Comparison of ENCODE assay signal across 9 mouse cellular contexts in genomic region chr2:130575873-130576272, GRCm38 (mm10). TPM values are rescaled to one million over a fixed set of nuclear protein-coding genes. Genes with fewer than 3 reads are reported as not detected.
DNase-seq lines count a peak whose midpoint lies in the region; ATAC-seq lines count a peak whose summit lies in the region.
"Had no signal": no experiment of that assay in that cellular context is flagged by ENCODE, and none has a peak within 500 bp of the region (broad histone marks: within the 10 kb centered on the region; RNA-seq: fewer than 3 reads in every experiment).

TSS of gene Oxt (plus strand) at chr2:130576173.

- no peaks in the 10 kb centered on the region for H3K9me3 ChIP-seq in kidney, embryonic 15.5 days (replicated peaks)
- no peaks in the 10 kb centered on the region for H3K9me3 ChIP-seq in forebrain, embryonic 10.5 days
- no peaks in the 10 kb centered on the region for H3K9me3 ChIP-seq in limb, embryonic 10.5 days (replicated peaks)
- no peaks in the 10 kb centered on the region for H3K9me3 ChIP-seq in neural tube, embryonic 11.5 days (ENCODE audit: control insufficient read depth, low read length)

- peaks cover 31% of the 10 kb centered on the region for H3K4me1 ChIP-seq in kidney, embryonic 15.5 days
- peaks cover 34% of the 10 kb centered on the region for H3K4me1 ChIP-seq in forebrain, embryonic 10.5 days
- peaks cover 26% of the 10 kb centered on the region for H3K4me1 ChIP-seq in limb, embryonic 10.5 days
- 0 out of 2 replicates have a peak, but pooled peaks cover 3% of the 10 kb centered on the region for H3K4me1 ChIP-seq in neural tube, embryonic 11.5 days (ENCODE audit: control insufficient read depth, insufficient read depth, low read length)

- peaks cover 61% of the 10 kb centered on the region for H3K27me3 ChIP-seq in kidney, embryonic 15.5 days
- H3K27me3 ChIP-seq in forebrain, embryonic 10.5 days (ENCODE audit: poor library complexity, severe bottlenecking): peaks cover 84% of the 10 kb centered on the region
- H3K27me3 ChIP-seq in limb, embryonic 10.5 days (ENCODE audit: low read depth, poor library complexity, severe bottlenecking): peaks cover 75% of the 10 kb centered on the region
- peaks cover 58% of the 10 kb centered on the region for H3K27me3 ChIP-seq in neural tube, embryonic 11.5 days (ENCODE audit: control insufficient read depth, insufficient read depth, low read length)

- ATAC-seq in kidney, embryonic 15.5 days (replicated peaks; ENCODE audit: low FRiP score): no peak
- no peak for ATAC-seq in neural tube, embryonic 11.5 days (ENCODE audit: insufficient read depth, low FRiP score, low TSS enrichment)

- H3K27ac ChIP-seq in kidney, embryonic 15.5 days: no peak within 1 kb of the TSS
- no peak within 1 kb of the TSS for H3K27ac ChIP-seq in forebrain, embryonic 10.5 days
- no peak within 1 kb of the TSS for H3K27ac ChIP-seq in limb, embryonic 10.5 days
- no peak within 1 kb of the TSS for H3K27ac ChIP-seq in neural tube, embryonic 11.5 days (ENCODE audit: low read depth, low read length)

- H3K4me3 ChIP-seq in kidney, embryonic 15.5 days (replicated peaks): peak within 1 kb of the TSS; percentile 34
- peak within 1 kb of the TSS; percentile 40 for H3K4me3 ChIP-seq in forebrain, embryonic 10.5 days
- peak within 1 kb of the TSS; percentile 40 for H3K4me3 ChIP-seq in limb, embryonic 10.5 days
- H3K4me3 ChIP-seq in neural tube, embryonic 11.5 days (ENCODE audit: low read depth, low read length): peak within 1 kb of the TSS; percentile 23; the same call in 1 of the 2 replicates

- H3K4me2 ChIP-seq in kidney, embryonic 15.5 days: peak within 1 kb of the TSS; percentile 60
- peak within 1 kb of the TSS; percentile 31 for H3K4me2 ChIP-seq in neural tube, embryonic 11.5 days (ENCODE audit: low read depth)

- no peak for DNase-seq in kidney, postnatal 25 days
- DNase-seq in forebrain, embryonic 10.5 days (ENCODE audit: extremely low spot score, low spot score): no peak
- DNase-seq in limb, embryonic 10.5 days (ENCODE audit: low spot score): no peak
- DNase-seq in neural tube, embryonic 11.5 days (ENCODE audit: low spot score): no peak
- DNase-seq in left cerebral cortex, adult 11 months (ENCODE audit: low spot score): no peak
- DNase-seq in gastrocnemius, postnatal 25 days: no peak
- DNase-seq in frontal cortex, postnatal 14 days (ENCODE audit: low spot score in 2 of 2): no peak

- no peaks in the 10 kb centered on the region for H3K36me3 ChIP-seq in kidney, embryonic 15.5 days
- H3K36me3 ChIP-seq in forebrain, embryonic 10.5 days (replicated peaks): no peaks in the 10 kb centered on the region
- H3K36me3 ChIP-seq in limb, embryonic 10.5 days: no peaks in the 10 kb centered on the region
- H3K36me3 ChIP-seq in neural tube, embryonic 11.5 days (ENCODE audit: control insufficient read depth, insufficient read depth, low read length): no peaks in the 10 kb centered on the region

- WGBS in kidney, embryonic 15.5 days: 43% methylated on average over 9 of the region's 9 CpGs
- 42% methylated on average over 9 of the region's 9 CpGs for WGBS in forebrain, embryonic 10.5 days
- 36% methylated on average over 9 of the region's 9 CpGs for WGBS in limb, embryonic 10.5 days
- WGBS in neural tube, embryonic 11.5 days: 44% methylated on average over 9 of the region's 9 CpGs

- 0 out of 2 replicates have a peak within 1 kb of the TSS, but pooled peaks have one; percentile 12 for H3K9ac ChIP-seq in kidney, embryonic 15.5 days
- no peak within 1 kb of the TSS for H3K9ac ChIP-seq in neural tube, embryonic 11.5 days (ENCODE audit: low read length)

RNA-seq across cellular contexts. Expression of gene Oxt, which starts in this region (rescaled TPM):
- not detected in 2 replicates for polyA plus RNA-seq in kidney, embryonic 15.5 days (2015; fragmentation: Nextera tagmentation; extraction: Ambion mirVana)
- 0.64 TPM in 1 of 2 replicates, not detected in the other for polyA plus RNA-seq in forebrain, embryonic 10.5 days (2016; fragmentation: Nextera tagmentation; extraction: Ambion mirVana)
- polyA plus RNA-seq in limb, embryonic 10.5 days (2016; fragmentation: Nextera tagmentation; extraction: Ambion mirVana): not detected in 2 replicates
- polyA plus RNA-seq in neural tube, embryonic 11.5 days (2014; fragmentation: Nextera tagmentation; extraction: Ambion mirVana): 0.48 TPM in 1 of 2 replicates, not detected in the other
- total RNA-seq in gastrocnemius, postnatal 25 days (2021): not detected
- total RNA-seq: hematopoietic stem cell, adult 5-6 weeks had no signal
